Mouse (Mus musculus) WW6 (cell line): ENCODE measurements around the gene Tomm70a.
"Not testable (repeated sequence)": the region's sequence is repeated elsewhere in the genome, so short reads cannot be mapped to it uniquely, and the experiment has no call there.

ENCODE experiments used
- DNase-seq: peaks from one replicate; pipeline ENCODE4 v3.0.0-alpha.2; 2013; ENCODE audit warnings: low read depth, low spot score

The Tomm70a gene

GRCm38 (mm10) chr16:57144741-57145140 lies 23.2 kb downstream of the Tomm70a start:
- DNase-seq: no peak

DNA sequence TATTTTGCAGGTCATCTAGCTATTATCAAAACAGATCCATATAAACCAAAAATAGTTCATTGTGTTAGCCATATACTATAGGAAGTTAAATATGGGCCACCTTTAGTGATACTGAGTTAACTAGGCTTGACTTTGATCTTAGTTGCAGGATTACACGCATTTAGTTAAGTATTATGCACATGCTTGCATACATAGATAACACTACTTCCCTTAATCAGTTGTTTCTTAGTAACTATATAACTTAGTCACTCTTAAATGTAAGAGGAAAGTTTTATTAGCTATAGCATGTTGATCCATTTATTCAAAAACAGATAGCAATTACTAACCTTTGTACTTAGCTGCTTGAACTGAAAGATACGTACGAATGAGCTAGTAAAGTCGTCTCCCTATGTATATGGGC lies 29.9 kb downstream of the Tomm70a start:
- no peak for DNase-seq

DNA sequence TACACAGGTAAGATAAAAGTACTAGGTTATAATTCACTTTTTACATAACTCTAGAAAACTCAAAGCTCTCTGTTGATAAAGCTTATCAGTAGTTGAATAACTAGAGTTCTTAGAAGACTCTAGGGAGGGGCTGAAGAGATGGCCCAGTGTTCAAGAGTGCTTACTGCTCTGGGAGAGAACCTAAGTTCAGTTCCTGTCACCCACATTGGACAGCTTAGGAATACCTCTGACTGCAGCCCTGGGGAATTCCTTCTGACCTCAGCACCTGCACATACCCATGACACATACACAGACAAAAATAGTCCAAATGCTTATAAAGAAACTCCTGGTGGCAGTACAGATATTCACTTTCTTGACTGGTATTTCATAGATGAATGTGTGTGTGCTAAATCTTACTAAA lies 34.4 kb downstream of the Tomm70a start:
- no peak for DNase-seq

GRCm38 (mm10) chr16:57157076-57157475 lies 35.6 kb downstream of the Tomm70a start:
- no peak for DNase-seq

DNA sequence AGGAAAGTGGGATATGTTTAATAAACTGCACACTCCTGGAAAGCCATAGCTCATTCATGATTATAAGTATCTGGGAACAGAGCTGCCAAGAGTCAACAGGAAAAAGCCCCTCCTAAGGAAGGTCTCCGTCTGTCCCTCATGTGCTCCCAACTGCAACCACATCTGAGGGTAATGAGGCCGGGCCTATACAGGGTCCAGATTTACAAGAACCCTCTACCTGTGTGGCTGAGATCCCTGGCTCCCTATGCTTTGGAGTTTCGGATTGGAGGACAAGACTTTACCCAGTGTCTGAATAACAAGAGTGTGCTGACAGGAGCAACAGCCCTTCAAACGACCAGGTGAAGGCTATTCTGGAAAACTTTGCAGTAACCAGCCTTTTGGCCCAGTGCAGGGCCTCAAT lies 36.2 kb downstream of the Tomm70a start:
- no peak for DNase-seq

GRCm38 (mm10) chr16:57159835-57160234 lies 38.3 kb downstream of the Tomm70a start:
- no peak for DNase-seq

GRCm38 (mm10) chr16:57162841-57163240 lies 41.3 kb downstream of the Tomm70a start:
- DNase-seq: no peak

- no peak for DNase-seq
Measured at GRCm38 (mm10) chr16:57163694-57164093, 42.2 kb downstream of the Tomm70a start.

DNA sequence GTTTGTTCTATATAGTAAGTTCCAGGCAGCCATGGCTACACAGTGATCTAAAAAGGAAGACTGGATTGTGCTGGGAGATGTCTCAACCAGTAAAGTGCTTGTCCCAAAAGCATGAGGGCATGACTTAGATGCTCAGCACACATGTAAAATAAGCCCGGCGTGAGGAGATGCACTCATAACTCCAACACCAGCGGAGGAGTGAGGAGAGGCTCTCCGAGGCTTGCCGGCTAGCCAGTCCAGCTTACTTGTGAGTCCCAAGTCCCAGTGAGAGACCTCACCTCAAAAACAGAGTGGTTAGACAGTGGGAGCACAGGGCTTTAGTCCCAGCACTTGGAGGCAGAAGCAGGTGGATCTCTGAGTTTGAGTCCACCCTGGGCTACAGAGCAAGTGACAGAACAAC lies 43.7 kb downstream of the Tomm70a start:
- no peak for DNase-seq

- DNase-seq: no peak
Measured at GRCm38 (mm10) chr16:57166086-57166485, 44.6 kb downstream of the Tomm70a start.

DNA sequence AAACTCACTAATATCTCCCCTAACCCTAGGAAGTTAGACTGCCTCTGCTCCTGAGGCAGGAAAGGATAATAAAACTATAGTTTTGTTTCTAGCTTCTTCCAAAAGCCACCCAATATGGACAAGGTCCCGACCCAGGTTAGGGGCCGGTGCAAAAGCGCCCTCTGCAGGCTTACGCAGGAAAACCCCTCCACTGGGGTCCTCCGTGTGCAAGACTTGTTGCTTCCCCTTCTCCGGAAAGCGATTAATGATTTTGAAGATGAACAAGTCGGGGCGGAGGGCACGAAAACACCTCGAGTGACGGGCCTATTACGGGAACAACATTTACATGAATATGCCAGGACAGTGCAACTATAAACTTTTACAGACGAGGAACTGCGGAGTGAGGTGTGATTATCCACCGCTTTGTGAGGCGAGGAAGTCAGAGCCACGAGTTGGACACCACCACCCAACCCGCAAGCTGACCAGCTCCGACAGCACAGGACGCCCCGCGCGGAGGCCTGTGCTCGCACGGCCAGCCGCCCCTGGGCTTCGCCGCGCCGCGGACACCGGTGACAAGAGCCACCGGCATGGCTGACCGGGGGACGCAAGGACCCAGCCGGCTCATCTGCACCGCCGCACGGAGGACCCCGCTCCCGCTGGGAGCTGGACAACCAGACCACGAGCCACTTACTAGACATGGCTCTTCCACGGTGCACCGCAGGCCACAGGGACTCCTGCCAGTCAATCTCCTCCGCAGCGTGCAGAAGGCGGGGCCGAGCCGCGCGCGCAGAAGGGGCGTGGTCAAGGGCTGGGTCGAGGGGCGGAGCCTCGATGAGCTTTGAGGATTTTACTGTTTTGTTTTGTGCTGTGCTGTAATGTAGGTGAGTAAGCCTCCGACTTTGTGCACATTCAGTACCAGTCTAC lies 45.4 kb downstream of the Tomm70a start, which contains the start of gene Nit2:
TSS of gene Nit2 (minus strand) at position 731 of the 903 bp plus-strand sequence.
- DNase-seq: peak; percentile 60

GRCm38 (mm10) chr16:57167514-57167912 lies 46.0 kb downstream of the Tomm70a start:
- no peak for DNase-seq

DNA sequence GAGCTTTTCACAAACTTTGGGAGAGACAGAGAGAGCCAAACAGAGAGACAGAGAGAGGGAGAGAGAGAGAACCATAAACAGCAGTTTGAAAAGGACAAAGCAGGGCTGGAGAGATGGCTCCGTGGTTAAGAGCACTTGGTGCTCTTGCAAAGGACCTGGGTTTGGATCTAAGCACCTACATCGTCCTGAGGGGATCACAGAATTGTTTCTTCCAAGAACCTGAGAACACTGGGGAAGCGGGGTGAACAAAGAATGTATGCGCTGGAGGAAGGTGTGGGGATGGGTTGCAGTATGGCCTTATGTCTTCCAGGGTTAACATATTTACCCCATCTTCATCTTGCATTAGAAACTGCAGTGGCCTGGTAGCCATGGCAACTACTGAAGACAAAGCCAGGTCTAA lies 46.7 kb downstream of the Tomm70a start:
- no peak for DNase-seq

DNA sequence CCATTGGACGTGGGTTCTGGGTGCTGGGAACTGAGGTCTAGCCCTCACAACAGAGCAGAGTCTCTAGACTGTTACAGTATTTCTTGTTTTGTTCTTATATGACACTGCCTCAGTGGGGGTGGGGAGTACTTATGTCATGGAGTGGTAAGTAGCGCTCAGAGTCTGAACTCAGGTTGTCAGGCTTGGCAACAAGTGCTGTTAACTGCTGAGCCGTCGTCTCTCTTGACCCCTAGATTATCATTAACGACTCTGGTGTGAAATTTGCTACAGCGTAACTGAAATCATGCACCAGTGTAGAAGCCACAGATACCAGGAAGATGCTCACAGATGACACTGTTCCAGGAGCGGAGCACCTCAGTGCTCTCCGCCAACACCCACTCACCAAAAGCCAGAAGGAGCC lies 49.7 kb downstream of the Tomm70a start:
- DNase-seq: no peak

GRCm38 (mm10) chr16:57171570-57171969 lies 50.1 kb downstream of the Tomm70a start:
- DNase-seq: no peak

DNA sequence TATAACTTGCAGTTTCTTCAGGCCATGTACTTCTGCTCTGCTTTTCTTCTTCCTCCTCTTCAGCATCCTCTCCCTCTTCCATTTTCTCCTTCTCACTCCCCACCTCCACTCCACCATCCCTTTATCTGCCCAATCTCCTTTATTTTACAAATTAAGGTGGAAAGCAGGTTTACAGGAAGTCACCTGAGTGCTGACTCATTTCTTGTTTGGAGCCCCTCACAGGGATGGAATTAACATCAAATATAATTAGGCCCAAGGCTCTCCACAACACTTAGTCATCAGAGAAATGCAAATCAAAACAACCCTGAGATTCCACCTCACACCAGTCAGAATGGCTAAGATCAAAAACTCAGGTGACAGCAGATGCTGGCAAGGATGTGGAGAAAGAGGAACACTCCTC lies 53.0 kb downstream of the Tomm70a start:
- DNase-seq: not testable (repeated sequence)

DNA sequence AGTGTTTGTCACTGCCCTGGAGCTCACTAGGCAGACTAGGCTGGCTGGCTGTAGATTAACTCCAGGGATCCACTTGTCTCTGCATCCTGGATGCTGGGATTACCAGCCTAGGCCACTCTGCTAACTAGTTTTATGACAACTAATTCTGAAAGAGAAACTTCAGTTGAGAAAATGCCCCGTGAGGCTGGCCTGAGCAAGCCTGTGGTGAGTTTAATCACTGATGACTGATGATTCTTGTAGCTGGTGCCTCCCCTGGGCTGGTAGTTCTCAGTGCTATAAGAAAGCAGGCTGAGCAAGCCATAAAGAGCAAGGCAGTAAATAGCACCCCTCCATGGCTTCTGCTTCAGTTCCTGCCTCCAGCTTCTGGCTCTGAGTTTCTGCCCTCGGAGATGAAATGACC lies 54.2 kb downstream of the Tomm70a start:
- DNase-seq: no peak

GRCm38 (mm10) chr16:57176276-57176675 lies 54.8 kb downstream of the Tomm70a start:
- DNase-seq: no peak

GRCm38 (mm10) chr16:57177254-57177653 lies 55.8 kb downstream of the Tomm70a start:
- no peak for DNase-seq

- DNase-seq: no peak
Measured at GRCm38 (mm10) chr16:57177664-57178063, 56.2 kb downstream of the Tomm70a start.

GRCm38 (mm10) chr16:57181180-57181579 lies 59.7 kb downstream of the Tomm70a start:
- DNase-seq: no peak

GRCm38 (mm10) chr16:57182037-57182436 lies 60.5 kb downstream of the Tomm70a start:
- DNase-seq: no peak

DNA sequence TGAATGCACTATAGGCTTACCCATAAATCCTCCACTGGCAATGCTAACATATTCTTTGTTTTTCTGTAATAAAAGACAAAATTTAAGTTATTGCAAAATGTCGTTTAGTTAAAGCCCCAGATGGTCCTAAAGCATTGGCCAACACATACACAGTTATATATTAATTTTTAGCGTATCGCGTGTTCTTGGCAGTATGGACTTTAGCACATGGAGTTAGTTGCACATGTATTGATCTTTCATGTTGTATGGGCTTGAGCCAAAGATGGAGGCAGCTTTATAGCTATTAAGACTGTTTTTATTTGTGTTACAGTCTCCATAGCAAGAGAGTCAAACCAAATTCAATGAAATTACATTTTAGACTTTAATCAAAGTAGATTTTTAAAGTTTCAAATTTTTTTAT lies 65.1 kb downstream of the Tomm70a start:
- no peak for DNase-seq
